Mouse (Mus musculus) ES-E14 (cell line): ENCODE data around the gene Ppm1h. TPM values are rescaled to one million over a fixed set of nuclear protein-coding genes. Genes with fewer than 3 reads are reported as not detected.
A peak's percentile ranks its signal among the peaks of the same experiment; 100 is the strongest.

Experiments used
- DNase-seq: peaks from one replicate; pipeline ENCODE4 v3.0.0-alpha.2; 2013; ENCODE audit warnings: low read depth, low spot score
- H3K27ac ChIP-seq: 2 replicates; pipeline ENCODE4 v1.5.1; 2012; ENCODE audit warnings: low read depth, mild to moderate bottlenecking, low read length, moderate library complexity, mixed read lengths; ENCODE audit not compliant: poor library complexity, insufficient read depth, severe bottlenecking
- H3K36me3 ChIP-seq: 2 replicates; pipeline ENCODE4 v1.6.1; 2012; ENCODE audit warnings: mild to moderate bottlenecking, low read length, moderate library complexity, mixed read lengths; ENCODE audit not compliant: control insufficient read depth, poor library complexity, insufficient read depth, severe bottlenecking
- H3K4me1 ChIP-seq, 2 experiments: fragments of 150-350 bp in 1 of 2; sonication (generic) in 1 of 2; 2 replicates each; pipeline ENCODE4 v1.6.1; 2012; ENCODE audit warnings: low read length in 2 of 2, mild to moderate bottlenecking in 1 of 2, mixed read lengths in 1 of 2; ENCODE audit not compliant: control insufficient read depth in 2 of 2, insufficient read depth in 2 of 2, poor library complexity in 1 of 2
- H3K4me3 ChIP-seq, 2 experiments: fragments of 150-350 bp in 1 of 2; sonication (generic) in 1 of 2; 2 replicates each; pipeline ENCODE4 v1.5.1; 2012; ENCODE audit warnings: low read length in 2 of 2, low read depth in 1 of 2, mild to moderate bottlenecking in 1 of 2, mixed read lengths in 1 of 2; ENCODE audit not compliant: insufficient read depth in 1 of 2, poor library complexity in 1 of 2, severe bottlenecking in 1 of 2
- H3K9ac ChIP-seq: 2 replicates; pipeline ENCODE4 v1.6.1; 2012; ENCODE audit warnings: low read depth, mild to moderate bottlenecking, low read length, mixed read lengths; ENCODE audit not compliant: poor library complexity, insufficient read depth, severe bottlenecking
- H3K9me3 ChIP-seq: fragments of 150-350 bp; sonication (generic); 2 replicates; pipeline ENCODE4 v1.6.1; 2012; ENCODE audit warnings: low read depth, mild to moderate bottlenecking, low read length; ENCODE audit not compliant: control insufficient read depth, insufficient read depth
- CHD2 ChIP-seq: IDR thresholded peaks from 2 replicates; pipeline ENCODE4 v1.6.1; 2014; ENCODE audit warnings: mild to moderate bottlenecking, low read depth, low read length, inconsistent platforms
- HCFC1 ChIP-seq: IDR thresholded peaks from 2 replicates; pipeline ENCODE4 v1.6.1; 2012; ENCODE audit warnings: low read length, inconsistent platforms, borderline replicate concordance; ENCODE audit not compliant: insufficient read depth
- MAFK ChIP-seq: IDR thresholded peaks from 2 replicates; pipeline ENCODE4 v1.6.1; 2014; ENCODE audit warnings: mild to moderate bottlenecking, low read depth, low read length, inconsistent platforms; ENCODE audit not compliant: insufficient read depth
- ZC3H11A ChIP-seq: IDR thresholded peaks from 2 replicates; pipeline ENCODE4 v1.6.1; 2012; ENCODE audit warnings: low read depth, mild to moderate bottlenecking, inconsistent platforms, low read length, borderline replicate concordance
- ZNF384 ChIP-seq: IDR thresholded peaks from 2 replicates; pipeline ENCODE4 v1.6.1; 2012; ENCODE audit warnings: low read depth, low read length, inconsistent platforms
- in situ Hi-C, 2 experiments: fragments of 600-800 bp; cut with MboI; formaldehyde crosslinking; loops; one replicate each; pipeline ENCODE4 v1.15.1; 2025; ENCODE audit warnings: low sequenced_read_pairs in 2 of 2, inconsistent platforms in 1 of 2; ENCODE audit not compliant: unreplicated experiment in 2 of 2
- total RNA-seq: library from RNA; depleted of rRNA; stranded (reverse); fragments of 300-350 nt; gene quantifications from 2 replicates; pipeline ENCODE4 v1.2.3, GENCODE M21; 2012

Gene Ppm1h
- total RNA-seq, 1 experiment, result 4.5 TPM

DNA sequence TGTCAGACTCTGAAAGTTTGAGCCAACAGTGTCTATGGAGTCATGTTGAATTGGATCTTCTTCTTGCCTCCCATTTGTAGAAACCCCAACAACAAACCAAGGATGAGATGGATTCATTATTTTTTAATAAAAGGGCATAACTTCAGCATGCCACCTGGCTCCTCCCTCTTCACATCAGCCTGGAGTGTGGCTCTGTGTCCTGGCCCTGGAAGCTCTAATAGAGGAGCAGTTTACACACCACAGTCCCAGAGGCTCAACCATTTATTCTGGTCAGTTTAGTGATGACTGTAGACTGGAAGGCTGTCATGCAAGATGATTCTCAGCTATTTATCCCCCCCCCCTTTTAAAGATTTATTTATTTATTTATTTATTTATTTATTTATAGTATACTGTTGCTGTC lies 294.7 kb downstream of the Ppm1h start:
- Histone ChIP-seq H3K4me3 (no peak overlapping the region), H3K9me3 (no peaks in the 10 kb centered on the region), H3K27ac (no peak overlapping the region), H3K36me3 (no peaks in the 10 kb centered on the region), H3K9ac (no peak overlapping the region), H3K4me1 (no peaks in the 10 kb centered on the region)
- in situ Hi-C loops, result no loop called here
- TF ChIP-seq CHD2 (no peak), ZNF384 (no peak)
- DNase-seq, result no peak

DNA sequence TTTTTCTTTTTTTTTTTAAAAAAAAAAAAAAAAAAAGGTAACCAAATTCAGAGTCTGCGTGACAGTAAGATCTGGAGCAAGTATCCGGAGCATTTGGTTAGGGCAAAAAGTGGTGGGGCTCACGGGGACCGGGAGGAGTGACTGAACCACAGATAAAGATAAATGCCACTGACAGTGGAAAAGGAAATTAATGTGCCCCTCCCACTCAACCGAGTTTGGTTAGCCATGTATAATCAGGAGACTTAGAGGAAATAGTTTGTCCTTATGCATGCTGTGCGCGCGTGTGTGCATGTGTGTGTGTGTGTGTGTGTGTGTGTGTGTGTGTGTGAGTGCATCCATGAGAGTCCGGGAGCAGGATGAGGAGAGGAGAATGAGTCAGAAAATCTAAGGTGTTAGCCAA lies 297.5 kb downstream of the Ppm1h start:
- no peak for DNase-seq
- no peaks in the 10 kb centered on the region for H3K4me1 ChIP-seq
- H3K36me3 ChIP-seq, result no peaks in the 10 kb centered on the region
- in situ Hi-C loops, result no loop called here
- no peak overlapping the region for H3K27ac ChIP-seq
- H3K9ac ChIP-seq, result no peak overlapping the region
- no peak overlapping the region for H3K4me3 ChIP-seq
- no peaks in the 10 kb centered on the region for H3K9me3 ChIP-seq
- TF ChIP-seq ZNF384, result no peak
- no peak for TF ChIP-seq MAFK
- TF ChIP-seq ZC3H11A, result no peak
- no peak for TF ChIP-seq CHD2
- no peak for TF ChIP-seq HCFC1

GRCm38 (mm10) chr10:122979356-122979755 lies 300.8 kb downstream of the Ppm1h start:
- Histone ChIP-seq H3K4me1 (peaks cover 0 to 4% of the 10 kb centered on the region in 2 experiments; a peak in 1 of 4 replicates), H3K36me3 (no peaks in the 10 kb centered on the region), H3K9ac (no peak overlapping the region), H3K4me3 (no peak overlapping the region), H3K9me3 (no peaks in the 10 kb centered on the region), H3K27ac (no peak overlapping the region)
- no peak for DNase-seq
- TF ChIP-seq MAFK, result 0 out of 2 replicates have a peak, but pooled peaks have one; percentile 43
- no peak for TF ChIP-seq ZC3H11A
- in situ Hi-C loops, result no loop called here

DNA sequence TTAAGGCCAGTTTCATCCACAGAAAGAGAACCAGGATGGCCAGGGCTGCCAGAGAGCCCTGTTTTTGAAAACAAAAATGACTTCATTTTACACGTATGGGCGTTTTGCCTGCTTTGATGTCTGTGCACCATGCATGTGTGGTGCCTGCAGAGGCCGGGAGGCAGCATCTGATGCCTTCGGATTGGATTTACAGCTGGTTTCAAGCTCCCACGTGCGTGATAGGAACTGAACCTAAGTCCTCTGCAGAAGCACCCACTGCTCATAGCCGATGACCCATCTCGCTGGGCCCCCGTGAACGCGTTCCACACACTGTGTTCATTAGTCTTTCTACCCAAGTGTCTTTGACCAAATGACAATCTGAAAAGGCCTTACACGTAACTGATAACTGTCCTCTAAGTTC lies 301.6 kb downstream of the Ppm1h start:
- Histone ChIP-seq H3K27ac (no peak overlapping the region), H3K9ac (no peak overlapping the region), H3K9me3 (no peaks in the 10 kb centered on the region), H3K36me3 (no peaks in the 10 kb centered on the region), H3K4me1 (peaks cover 0 to 4% of the 10 kb centered on the region in 2 experiments; a peak in 1 of 4 replicates), H3K4me3 (no peak overlapping the region)
- DNase-seq, result no peak
- in situ Hi-C loops, result no loop called here
- TF ChIP-seq MAFK (no peak), ZC3H11A (no peak), HCFC1 (no peak), CHD2 (no peak), ZNF384 (no peak)

DNA sequence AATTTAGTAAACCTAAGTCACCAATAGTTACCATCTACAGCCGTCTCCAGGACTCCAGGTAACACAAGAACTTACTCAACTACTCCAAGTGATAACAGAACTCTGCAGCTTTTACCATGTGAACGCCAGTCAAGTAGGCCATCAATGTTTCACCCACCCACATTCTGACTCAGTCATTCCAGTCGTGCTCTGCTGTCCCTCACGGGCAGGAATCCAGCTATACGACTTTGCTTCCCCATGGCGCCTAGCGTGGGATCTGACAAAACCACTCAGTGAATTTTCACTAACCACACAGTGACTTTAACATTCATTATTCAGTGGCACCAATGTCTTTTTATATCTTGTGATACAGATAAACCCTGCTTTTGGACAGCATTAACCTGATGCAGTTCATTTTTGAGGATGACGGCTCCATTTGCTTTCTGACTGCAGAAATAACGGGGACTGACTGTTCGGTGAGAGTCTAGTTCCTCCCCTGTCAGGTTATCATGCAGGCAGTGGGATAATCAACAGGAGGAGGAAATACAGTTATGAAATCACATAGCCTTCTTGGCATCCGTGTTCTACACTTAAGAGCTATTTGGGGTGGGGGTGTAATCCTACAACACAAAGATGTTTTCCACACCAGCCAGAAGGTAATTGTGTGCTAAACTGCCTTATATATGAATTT lies 304.5 kb downstream of the Ppm1h start:
- Histone ChIP-seq H3K27ac (no peak overlapping the region), H3K9me3 (no peaks in the 10 kb centered on the region), H3K9ac (no peak overlapping the region), H3K36me3 (no peaks in the 10 kb centered on the region), H3K4me3 (no peak overlapping the region), H3K4me1 (peaks cover 5 to 9% of the 10 kb centered on the region in 2 experiments)
- no peak for DNase-seq
- TF ChIP-seq CHD2 (no peak), ZC3H11A (no peak), MAFK (no peak), HCFC1 (no peak)
- in situ Hi-C loops, result no loop called here
